Mouse (Mus musculus) lung, embryonic 16.5 days (tissue): ENCODE measurements around the gene Ucp3. TPM values are rescaled to one million over a fixed set of nuclear protein-coding genes. Genes with fewer than 3 reads are reported as not detected.

Experiments
- ATAC-seq: fragments of 200-750 bp; cut with Nextera tagmentation; 2 replicates; pipeline ENCODE4 v1.8.0; 2017; ENCODE audit warnings: low read depth, mild to moderate bottlenecking, moderate library complexity
- H3K27ac ChIP-seq: fragments of 300-500 bp; sonication (generic); 2 replicates; pipeline ENCODE4 v1.5.1; 2014; ENCODE audit warnings: mild to moderate bottlenecking, control low read depth, low read length
- H3K27me3 ChIP-seq: fragments of 300-500 bp; sonication (generic); 2 replicates; pipeline ENCODE4 v1.6.1; 2014; ENCODE audit warnings: low read depth, low read length, mixed read lengths; ENCODE audit not compliant: control insufficient read depth, insufficient read depth
- H3K36me3 ChIP-seq: fragments of 300-500 bp; sonication (generic); 2 replicates; pipeline ENCODE4 v1.6.1; 2014; ENCODE audit warnings: low read length; ENCODE audit not compliant: control insufficient read depth, insufficient read depth
- H3K4me1 ChIP-seq: fragments of 300-500 bp; sonication (generic); replicated peaks from 2 replicates; pipeline ENCODE4 v1.6.1; 2014; ENCODE audit warnings: low read length, mixed read lengths; ENCODE audit not compliant: control insufficient read depth, insufficient read depth
- H3K4me2 ChIP-seq: fragments of 300-500 bp; sonication (generic); 2 replicates; pipeline ENCODE4 v1.6.1; 2014; ENCODE audit warnings: low read depth, low read length, control low read depth
- H3K4me3 ChIP-seq: fragments of 300-500 bp; sonication (generic); 2 replicates; pipeline ENCODE4 v1.5.1; 2014; ENCODE audit warnings: mild to moderate bottlenecking, low read length, control low read depth
- H3K9ac ChIP-seq: fragments of 300-500 bp; sonication (generic); 2 replicates; pipeline ENCODE4 v1.6.1; 2014; ENCODE audit warnings: low read length, control low read depth
- H3K9me3 ChIP-seq: fragments of 300-500 bp; sonication (generic); 2 replicates; pipeline ENCODE4 v1.6.1; 2016; ENCODE audit warnings: low read length; ENCODE audit not compliant: control insufficient read depth
- WGBS: fragments of 180-500 bp; shearing (Covaris S2); extraction: QIAGEN DNeasy Blood & Tissue Kit; methylation state at CpG from one replicate; pipeline ENCODE4 v1.1.7; 2014; 5-methylcytosine and 5-hydroxymethylcytosine counted together
- polyA plus RNA-seq: library from polyadenylated mRNA; unstranded; fragments of >200 nt; fragmentation: Nextera tagmentation; extraction: Ambion mirVana; gene quantifications from 2 replicates; pipeline ENCODE4 v1.2.1, GENCODE M21; 2015

Gene Ucp3
- polyA plus RNA-seq, 1 experiment from 2014 or later = 0.09 TPM

DNA sequence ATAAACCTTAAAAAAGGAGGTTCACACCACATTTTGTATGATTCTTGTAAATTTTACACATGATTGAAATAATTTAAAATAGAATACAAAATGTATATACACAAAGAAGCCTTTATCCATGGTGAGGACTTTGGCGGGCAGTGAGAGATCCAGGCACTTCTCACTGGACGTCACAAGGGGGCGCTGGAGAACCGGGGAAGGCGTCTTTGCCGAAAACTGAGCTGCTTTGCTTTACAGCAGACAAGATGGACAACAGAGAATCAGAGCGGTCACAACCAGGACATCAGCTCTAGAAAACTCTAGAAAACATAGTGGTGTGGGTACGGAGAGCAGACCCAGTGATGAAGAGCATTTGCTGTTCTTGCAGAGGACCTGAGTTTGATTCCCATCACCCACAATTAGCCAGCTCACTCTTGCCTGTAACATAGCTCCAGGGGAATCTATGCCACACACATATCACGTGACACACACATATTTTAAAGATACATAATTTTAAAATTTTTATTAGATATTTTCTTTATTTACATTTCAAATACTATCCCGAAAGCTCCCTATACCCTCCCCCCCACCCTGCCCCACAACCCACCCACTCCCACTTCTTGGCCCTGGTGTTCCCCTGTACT lies 48.0 kb downstream of the Ucp3 start:
- no peak overlapping the region for H3K9ac ChIP-seq
- H3K4me2 ChIP-seq = peak overlapping the region; percentile 32; the same call in 1 of the 2 replicates
- no peaks in the 10 kb centered on the region for H3K36me3 ChIP-seq
- no peak overlapping the region for H3K27ac ChIP-seq
- no peaks in the 10 kb centered on the region for H3K27me3 ChIP-seq
- H3K4me3 ChIP-seq = no peak overlapping the region
- no peaks in the 10 kb centered on the region for H3K4me1 ChIP-seq
- no peak for ATAC-seq
- no peaks in the 10 kb centered on the region for H3K9me3 ChIP-seq
- 18% methylated on average over 10 of the region's 10 CpGs for WGBS

DNA sequence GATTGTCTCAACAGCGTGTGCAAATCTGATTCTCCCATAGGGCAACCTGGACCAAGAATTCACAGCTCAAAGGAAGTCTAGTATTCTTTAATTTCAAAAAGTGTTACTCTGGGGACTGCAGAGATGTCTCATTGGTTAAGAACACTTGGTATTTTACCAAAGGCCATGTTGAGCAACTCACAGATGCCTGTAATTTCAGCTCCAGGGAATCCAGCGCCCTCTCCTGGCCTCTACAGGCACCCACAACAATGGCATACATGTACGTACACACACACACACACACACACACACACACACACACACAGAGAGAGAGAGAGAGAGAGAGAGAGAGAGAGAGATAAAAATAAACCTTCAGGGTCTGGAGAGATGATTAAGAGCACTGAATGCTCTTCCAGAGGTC lies 49.4 kb downstream of the Ucp3 start:
- ATAC-seq = no peak
- Histone ChIP-seq H3K9me3 (no peaks in the 10 kb centered on the region), H3K4me3 (no peak overlapping the region), H3K4me2 (no peak overlapping the region), H3K36me3 (no peaks in the 10 kb centered on the region), H3K27me3 (no peaks in the 10 kb centered on the region), H3K4me1 (no peaks in the 10 kb centered on the region), H3K27ac (no peak overlapping the region), H3K9ac (no peak overlapping the region)
- 62% methylated on average over 3 of the region's 3 CpGs for WGBS

DNA sequence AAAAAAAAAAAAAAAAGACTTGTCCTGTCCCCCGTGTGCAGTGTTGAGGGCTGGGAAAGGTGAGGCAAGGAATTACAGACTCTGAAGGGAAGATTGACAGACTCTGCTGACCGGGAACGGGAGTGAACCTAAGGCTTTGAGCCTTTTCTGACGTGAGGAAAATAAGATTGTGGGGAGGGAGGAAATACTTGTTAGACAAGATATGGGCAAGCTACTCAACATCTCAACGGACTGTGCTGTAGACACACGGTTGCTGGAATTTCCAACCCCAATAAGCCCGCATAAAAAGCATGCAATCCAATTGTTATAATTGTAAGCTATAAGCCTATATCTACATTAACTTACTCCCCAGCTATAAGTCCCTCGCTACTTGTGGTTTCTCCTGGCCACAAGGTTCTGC lies 51.9 kb downstream of the Ucp3 start:
- H3K9ac ChIP-seq = no peak overlapping the region
- H3K4me3 ChIP-seq = no peak overlapping the region
- H3K4me2 ChIP-seq = no peak overlapping the region
- no peaks in the 10 kb centered on the region for H3K4me1 ChIP-seq
- 59% methylated on average over 8 of the region's 8 CpGs for WGBS
- no peaks in the 10 kb centered on the region for H3K9me3 ChIP-seq
- no peak for ATAC-seq
- no peaks in the 10 kb centered on the region for H3K27me3 ChIP-seq
- no peak overlapping the region for H3K27ac ChIP-seq
- H3K36me3 ChIP-seq = no peaks in the 10 kb centered on the region

DNA sequence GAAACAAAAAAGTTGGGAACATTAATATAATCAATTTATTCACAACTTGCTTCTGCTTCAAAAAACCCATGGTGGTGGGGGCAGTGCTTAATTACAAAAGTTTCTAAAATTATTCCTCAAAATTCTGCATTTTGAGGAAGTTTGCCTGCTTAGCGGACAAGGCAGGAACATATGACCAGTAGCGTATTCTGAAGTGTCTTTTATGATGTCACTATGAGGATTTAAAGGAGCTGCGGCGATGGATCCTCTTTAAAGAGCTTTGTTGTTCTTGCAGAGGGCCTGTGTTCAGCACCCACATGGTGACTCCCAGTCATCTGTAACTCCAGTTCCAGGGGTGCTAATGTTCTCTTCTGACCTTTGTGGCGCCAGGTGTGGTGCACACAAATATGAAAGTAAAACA lies 58.0 kb downstream of the Ucp3 start:
- Histone ChIP-seq H3K4me3 (no peak overlapping the region), H3K4me2 (no peak overlapping the region), H3K27me3 (no peaks in the 10 kb centered on the region), H3K9me3 (no peaks in the 10 kb centered on the region), H3K36me3 (no peaks in the 10 kb centered on the region), H3K9ac (no peak overlapping the region), H3K4me1 (peaks cover 6% of the 10 kb centered on the region), H3K27ac (no peak overlapping the region)
- no peak for ATAC-seq
- 85% methylated on average over 5 of the region's 5 CpGs for WGBS

DNA sequence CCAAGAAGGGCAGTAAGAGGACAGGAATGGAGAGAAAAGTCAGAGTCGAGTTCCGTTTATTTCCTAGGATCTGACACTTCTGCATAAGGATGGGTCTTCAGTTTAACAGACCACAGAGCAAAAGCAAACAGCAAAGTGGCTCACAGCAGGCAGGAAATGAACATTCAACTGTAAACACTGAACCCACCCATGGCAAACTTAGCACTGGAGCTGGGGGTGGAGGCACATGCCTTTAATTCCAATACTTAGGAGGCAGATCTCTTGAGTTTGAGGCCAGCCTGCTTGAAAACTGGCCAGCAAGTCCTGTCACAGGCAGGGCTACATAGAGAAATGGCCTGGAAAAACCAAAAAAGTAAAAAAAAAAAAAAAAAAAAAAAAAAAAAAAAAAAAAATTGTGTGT lies 60.7 kb downstream of the Ucp3 start:
- ATAC-seq = no peak
- Histone ChIP-seq H3K9me3 (no peaks in the 10 kb centered on the region), H3K4me1 (peaks cover 12% of the 10 kb centered on the region), H3K4me2 (peak overlapping the region; percentile 16; the same call in 1 of the 2 replicates), H3K9ac (peak overlapping the region; percentile 26; the same call in 1 of the 2 replicates), H3K27ac (peak overlapping the region; percentile 70), H3K4me3 (no peak overlapping the region), H3K27me3 (no peaks in the 10 kb centered on the region), H3K36me3 (no peaks in the 10 kb centered on the region)
- 15% methylated on average over 2 of the region's 2 CpGs for WGBS

DNA sequence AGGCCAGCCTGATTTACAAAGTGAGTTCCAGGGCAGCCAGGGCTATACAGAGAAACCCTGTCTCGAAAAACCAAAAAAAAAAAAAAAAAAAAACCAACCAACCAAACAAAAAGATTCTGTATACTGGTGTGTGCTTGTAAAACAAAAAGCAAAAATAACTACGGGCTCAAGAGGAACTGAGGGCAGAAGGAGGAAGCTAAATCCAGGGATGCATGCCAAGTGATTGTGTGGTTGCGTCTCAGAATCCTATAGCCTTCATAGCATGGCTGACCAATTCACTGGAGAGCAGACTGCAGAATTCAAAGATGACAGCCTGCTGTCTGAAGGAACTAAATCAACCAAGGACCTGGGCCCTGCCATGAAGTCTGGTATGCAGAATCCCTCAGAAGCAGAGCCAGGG lies 61.4 kb downstream of the Ucp3 start:
- Histone ChIP-seq H3K9ac (no peak overlapping the region), H3K4me3 (no peak overlapping the region), H3K9me3 (no peaks in the 10 kb centered on the region), H3K27ac (peak overlapping the region; percentile 43; the same call in 1 of the 2 replicates), H3K36me3 (peaks cover 1% of the 10 kb centered on the region), H3K27me3 (no peaks in the 10 kb centered on the region), H3K4me2 (no peak overlapping the region), H3K4me1 (peaks cover 12% of the 10 kb centered on the region)
- 72% methylated on average over 3 of the region's 3 CpGs for WGBS
- ATAC-seq = no peak

DNA sequence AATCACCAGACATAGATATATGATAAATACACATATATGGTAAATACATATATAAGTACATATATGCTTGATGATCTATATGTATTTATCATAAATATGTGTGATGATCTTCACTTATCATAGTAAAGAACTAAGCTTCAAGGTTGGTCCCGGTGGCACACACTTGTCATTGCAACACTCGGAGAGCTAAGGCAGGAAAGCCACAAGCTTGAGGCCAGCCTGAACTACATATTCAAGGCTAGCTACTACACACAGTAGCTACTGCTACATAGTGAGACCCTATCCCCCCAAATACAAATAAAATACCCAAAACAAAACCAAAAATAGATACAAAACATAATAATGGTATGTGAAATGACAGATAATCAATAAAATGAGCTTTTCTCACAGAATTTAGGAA lies 63.0 kb downstream of the Ucp3 start:
- Histone ChIP-seq H3K27ac (no peak overlapping the region), H3K4me2 (no peak overlapping the region), H3K9me3 (no peaks in the 10 kb centered on the region), H3K4me1 (peaks cover 12% of the 10 kb centered on the region), H3K4me3 (no peak overlapping the region), H3K27me3 (no peaks in the 10 kb centered on the region), H3K9ac (no peak overlapping the region), H3K36me3 (peaks cover 9% of the 10 kb centered on the region)
- no peak for ATAC-seq
- 76% methylated on average over 2 of the region's 2 CpGs for WGBS

Other genes with a start within 250 kb of the Ucp3 start
- gene Pgm2l1, start 245.6 kb upstream of the Ucp3 start, polyA plus RNA-seq = 2.0 and 2.3 TPM in 2 replicates
- 15.5 and 17.2 TPM in 2 replicates for gene P4ha3, start 187.5 kb upstream of the Ucp3 start, polyA plus RNA-seq
- gene C2cd3, start 100.8 kb upstream of the Ucp3 start, polyA plus RNA-seq = 23.1 and 24.6 TPM in 2 replicates
- gene Ppme1, start 100.7 kb upstream of the Ucp3 start, polyA plus RNA-seq = 55.8 and 57.6 TPM in 2 replicates
- 306 and 325 TPM in 2 replicates for gene Ucp2, start 20.3 kb downstream of the Ucp3 start, polyA plus RNA-seq
- 8.5 and 12.9 TPM in 2 replicates for gene Dnajb13, start 42.0 kb downstream of the Ucp3 start, polyA plus RNA-seq
- gene Coa4, start 64.1 kb downstream of the Ucp3 start, polyA plus RNA-seq = 19.6 and 20.4 TPM in 2 replicates
- 69.8 and 74.6 TPM in 2 replicates for gene Rab6a, start 134.4 kb downstream of the Ucp3 start, polyA plus RNA-seq
- 74.6 and 76.3 TPM in 2 replicates for gene Mrpl48, start 135.3 kb downstream of the Ucp3 start, polyA plus RNA-seq
- 24.0 and 26.6 TPM in 2 replicates for gene Plekhb1, start 189.4 kb downstream of the Ucp3 start, polyA plus RNA-seq
- gene Fam168a, start 233.6 kb downstream of the Ucp3 start, polyA plus RNA-seq = 39.3 and 45.7 TPM in 2 replicates